Mouse (Mus musculus) limb, embryonic 11.5 days (tissue): ENCODE data around the gene Prkce. TPM values are rescaled to one million over a fixed set of nuclear protein-coding genes. Genes with fewer than 3 reads are reported as not detected.
A peak's percentile ranks its signal among the peaks of the same experiment; 100 is the strongest.

Source experiments
- ATAC-seq: fragments of 200-750 bp; cut with Nextera tagmentation; 2 replicates; pipeline ENCODE4 v1.8.0; 2017; ENCODE audit warnings: low read depth; ENCODE audit not compliant: insufficient number of reproducible peaks, low FRiP score, low TSS enrichment
- DNase-seq: peaks from one replicate; pipeline ENCODE4 v3.0.0-alpha.2; 2015; ENCODE audit warnings: low spot score
- H3K27ac ChIP-seq: fragments of 300-500 bp; sonication (generic); replicated peaks from 2 replicates; pipeline ENCODE4 v1.5.1; 2014; ENCODE audit warnings: low read depth, mild to moderate bottlenecking, low read length
- H3K27me3 ChIP-seq: fragments of 300-500 bp; sonication (generic); 2 replicates; pipeline ENCODE4 v1.6.1; 2014; ENCODE audit warnings: mild to moderate bottlenecking, low read length, mixed read lengths; ENCODE audit not compliant: control insufficient read depth, insufficient read depth
- H3K36me3 ChIP-seq: fragments of 300-500 bp; sonication (generic); 2 replicates; pipeline ENCODE4 v1.6.1; 2014; ENCODE audit warnings: mild to moderate bottlenecking, low read length, moderate library complexity, mixed read lengths; ENCODE audit not compliant: control insufficient read depth, insufficient read depth
- H3K4me1 ChIP-seq: fragments of 300-500 bp; sonication (generic); 2 replicates; pipeline ENCODE4 v1.6.1; 2014; ENCODE audit warnings: low read length, mixed read lengths; ENCODE audit not compliant: control insufficient read depth, insufficient read depth
- H3K4me2 ChIP-seq: fragments of 300-500 bp; sonication (generic); 2 replicates; pipeline ENCODE4 v1.6.1; 2014; ENCODE audit warnings: low read depth, mild to moderate bottlenecking, moderate library complexity; ENCODE audit not compliant: severe bottlenecking
- H3K4me3 ChIP-seq: fragments of 300-500 bp; sonication (generic); 2 replicates; pipeline ENCODE4 v1.5.1; 2014; ENCODE audit warnings: low read depth, low read length
- H3K9ac ChIP-seq: fragments of 300-500 bp; sonication (generic); 2 replicates; pipeline ENCODE4 v1.6.1; 2014; ENCODE audit warnings: mild to moderate bottlenecking, low read length
- H3K9me3 ChIP-seq: fragments of 300-500 bp; sonication (generic); 2 replicates; pipeline ENCODE4 v1.6.1; 2016; ENCODE audit warnings: low read length; ENCODE audit not compliant: control insufficient read depth
- WGBS: fragments of 180-500 bp; shearing (Covaris S2); extraction: QIAGEN DNeasy Blood & Tissue Kit; methylation state at CpG from one replicate; pipeline ENCODE4 v1.1.7; 2014; 5-methylcytosine and 5-hydroxymethylcytosine counted together
- polyA plus RNA-seq: library from polyadenylated mRNA; unstranded; fragments of >200 nt; fragmentation: Nextera tagmentation; extraction: Ambion mirVana; gene quantifications from 2 replicates; pipeline ENCODE4 v1.2.1, GENCODE M21; 2014

The Prkce gene
- polyA plus RNA-seq, 1 experiment from 2014 or later, result 5.1 TPM

DNA sequence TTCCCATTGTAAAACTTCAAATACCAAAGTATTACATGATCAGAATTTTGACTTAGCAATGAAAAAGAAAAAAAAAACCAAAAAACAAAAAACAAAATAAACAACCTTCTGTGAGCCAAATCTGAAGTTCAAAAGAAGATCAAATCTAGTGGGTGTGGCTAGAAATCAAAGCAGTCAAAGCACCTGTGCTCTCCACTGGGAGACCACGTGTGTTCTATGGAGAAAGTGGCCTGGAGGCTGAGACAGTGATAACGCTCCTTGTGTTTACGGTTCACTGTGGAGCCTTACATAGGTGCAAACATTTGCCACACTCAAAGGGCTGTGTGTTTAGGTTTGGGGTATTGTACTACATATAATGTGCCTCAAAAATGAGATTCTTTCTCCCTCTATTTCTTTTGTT lies 132.0 kb downstream of the Prkce start:
- Histone ChIP-seq H3K9me3 (no peaks in the 10 kb centered on the region), H3K27ac (no peak overlapping the region), H3K4me3 (no peak overlapping the region), H3K4me1 (peaks cover 3% of the 10 kb centered on the region; the same call in 1 of the 2 replicates), H3K36me3 (no peaks in the 10 kb centered on the region), H3K4me2 (no peak overlapping the region), H3K9ac (no peak overlapping the region), H3K27me3 (no peaks in the 10 kb centered on the region)
- no peak for ATAC-seq
- no peak for DNase-seq
- 74% methylated on average over 3 of the region's 3 CpGs for WGBS

GRCm38 (mm10) chr17:86300774-86301595 lies 133.4 kb downstream of the Prkce start:
- no peak for DNase-seq
- Histone ChIP-seq H3K4me2 (no peak overlapping the region), H3K27ac (peak overlapping the region; percentile 0; the same call in 1 of the 2 replicates), H3K9ac (no peak overlapping the region), H3K4me3 (no peak overlapping the region), H3K9me3 (no peaks in the 10 kb centered on the region), H3K36me3 (no peaks in the 10 kb centered on the region), H3K4me1 (peaks cover 3% of the 10 kb centered on the region; the same call in 1 of the 2 replicates), H3K27me3 (no peaks in the 10 kb centered on the region)
- ATAC-seq, result no peak
- 67% methylated on average over 22 of the region's 22 CpGs for WGBS

DNA sequence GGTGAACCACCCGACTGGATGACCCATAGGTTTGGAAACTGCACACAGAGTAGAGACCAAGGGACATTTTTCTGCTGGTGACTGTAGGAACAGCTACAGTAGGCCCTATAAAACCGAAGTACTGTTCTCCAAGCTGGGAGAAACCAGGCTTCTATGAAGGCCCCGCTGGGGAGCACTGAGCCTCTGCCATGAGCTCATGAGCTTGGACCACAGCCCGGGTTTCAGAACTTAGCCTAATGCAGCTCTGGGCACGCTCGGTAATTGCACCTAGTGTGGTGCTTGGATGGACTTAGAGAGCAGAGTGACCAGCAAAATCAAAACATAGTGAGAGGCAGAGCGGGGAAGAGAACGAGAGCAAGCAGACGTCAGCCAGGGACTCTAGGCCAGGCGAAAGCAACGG lies 134.7 kb downstream of the Prkce start:
- Histone ChIP-seq H3K4me1 (peaks cover 3% of the 10 kb centered on the region; the same call in 1 of the 2 replicates), H3K27ac (no peak overlapping the region)
- 94% methylated on average over 11 of the region's 11 CpGs for WGBS

GRCm38 (mm10) chr17:86302861-86303331 lies 135.3 kb downstream of the Prkce start:
- Histone ChIP-seq H3K27me3 (no peaks in the 10 kb centered on the region), H3K9ac (no peak overlapping the region), H3K4me3 (no peak overlapping the region), H3K36me3 (no peaks in the 10 kb centered on the region), H3K27ac (no peak overlapping the region), H3K4me2 (no peak overlapping the region), H3K9me3 (no peaks in the 10 kb centered on the region), H3K4me1 (peaks cover 3% of the 10 kb centered on the region; the same call in 1 of the 2 replicates)
- whole genome bisulfite sequencing, result 90% methylated on average over 14 of the region's 14 CpGs
- no peak for DNase-seq
- ATAC-seq, result no peak

More for the DNA sequence above, 134.7 kb downstream of the Prkce start:
- no peak for ATAC-seq
- no peak overlapping the region for H3K4me3 ChIP-seq
- H3K9ac ChIP-seq, result no peak overlapping the region
- H3K36me3 ChIP-seq, result no peaks in the 10 kb centered on the region
- no peaks in the 10 kb centered on the region for H3K27me3 ChIP-seq
- DNase-seq, result no peak
- no peaks in the 10 kb centered on the region for H3K9me3 ChIP-seq
- H3K4me2 ChIP-seq, result no peak overlapping the region

- ATAC-seq, result no peak
- Histone ChIP-seq H3K27me3 (no peaks in the 10 kb centered on the region), H3K9me3 (no peaks in the 10 kb centered on the region), H3K4me2 (no peak overlapping the region), H3K36me3 (no peaks in the 10 kb centered on the region), H3K27ac (no peak overlapping the region), H3K9ac (no peak overlapping the region), H3K4me1 (peaks cover 3% of the 10 kb centered on the region; the same call in 1 of the 2 replicates), H3K4me3 (no peak overlapping the region)
- WGBS, result 54% methylated on average over 19 of the region's 19 CpGs
- DNase-seq, result no peak
These were observed 136.0 kb downstream of the Prkce start for GRCm38 (mm10) chr17:86303401-86304243.

DNA sequence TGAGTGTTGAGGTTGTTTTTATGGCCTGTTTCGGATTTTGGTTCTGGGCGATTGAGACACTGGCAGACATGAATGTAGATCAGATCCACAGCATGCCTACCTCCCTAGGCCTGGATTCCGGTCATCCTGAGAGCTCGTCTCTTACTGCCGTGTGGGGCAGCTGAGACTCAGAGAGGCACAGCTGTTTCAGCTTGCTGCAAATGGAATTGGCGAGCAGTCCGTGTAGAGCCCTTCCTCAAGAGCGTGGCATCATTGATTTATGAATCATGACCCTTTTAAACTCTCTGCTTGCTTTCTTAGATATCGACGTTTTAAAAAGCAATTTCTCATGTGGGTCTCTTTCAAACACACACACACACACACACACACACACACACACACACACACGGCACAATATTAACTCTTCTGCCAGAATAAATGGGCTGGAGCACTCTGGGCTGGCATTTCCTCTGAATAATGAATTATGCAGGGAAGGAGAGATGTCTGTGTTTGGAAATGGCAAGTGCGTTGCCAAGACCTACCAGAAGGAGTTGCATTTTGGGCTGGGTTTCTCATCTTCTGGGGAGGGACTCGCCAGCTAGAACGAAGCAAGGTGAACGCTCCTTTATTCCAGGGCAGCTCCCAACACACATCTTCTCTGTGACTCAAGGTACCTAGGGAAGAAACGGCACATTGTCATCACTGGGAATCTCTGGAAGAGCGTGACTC lies 137.5 kb downstream of the Prkce start:
- H3K27ac ChIP-seq, result no peak overlapping the region

DNA sequence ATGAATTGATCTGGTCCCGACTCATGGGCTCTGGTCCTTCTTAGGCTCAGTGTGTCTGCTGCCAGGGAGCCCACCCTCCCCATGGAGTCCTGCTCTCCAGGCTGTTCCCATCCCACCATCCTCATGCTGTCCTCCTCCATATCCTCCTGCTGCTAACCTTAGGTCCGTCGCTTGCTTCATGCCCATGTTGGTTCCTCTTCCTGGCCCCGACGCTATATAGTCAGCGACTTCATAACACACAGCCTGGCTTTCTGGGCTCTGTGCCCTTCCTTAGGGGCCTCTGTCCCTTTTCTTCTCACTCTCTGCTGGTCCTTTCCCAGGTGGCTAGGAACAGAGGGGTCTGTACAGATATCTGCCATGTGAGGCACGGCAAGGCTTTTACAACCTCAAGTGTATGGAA lies 138.6 kb downstream of the Prkce start:
- Histone ChIP-seq H3K9me3 (no peaks in the 10 kb centered on the region), H3K27me3 (no peaks in the 10 kb centered on the region), H3K36me3 (no peaks in the 10 kb centered on the region), H3K4me3 (no peak overlapping the region), H3K9ac (no peak overlapping the region), H3K4me2 (no peak overlapping the region), H3K4me1 (peaks cover 3% of the 10 kb centered on the region; the same call in 1 of the 2 replicates), H3K27ac (no peak overlapping the region)
- no peak for ATAC-seq
- DNase-seq, result no peak
- WGBS, result 92% methylated on average over 7 of the region's 7 CpGs

More for the DNA sequence above, 137.5 kb downstream of the Prkce start:
- 76% methylated on average over 17 of the region's 17 CpGs for WGBS
- no peak overlapping the region for H3K9ac ChIP-seq
- peaks cover 3% of the 10 kb centered on the region; the same call in 1 of the 2 replicates for H3K4me1 ChIP-seq
- no peak overlapping the region for H3K4me3 ChIP-seq
- no peak overlapping the region for H3K4me2 ChIP-seq
- no peaks in the 10 kb centered on the region for H3K36me3 ChIP-seq
- H3K27me3 ChIP-seq, result no peaks in the 10 kb centered on the region
- H3K9me3 ChIP-seq, result no peaks in the 10 kb centered on the region
- DNase-seq (no peak), ATAC-seq (no peak)
